Mouse (Mus musculus): Measurements from ENCODE around the gene Inpp4b. TPM values are rescaled to one million over a fixed set of nuclear protein-coding genes. Genes with fewer than 3 reads are reported as not detected.

Inpp4b gene
- polyA plus RNA-seq, 1 experiment from 2014 or later: 5.0 TPM

DNA sequence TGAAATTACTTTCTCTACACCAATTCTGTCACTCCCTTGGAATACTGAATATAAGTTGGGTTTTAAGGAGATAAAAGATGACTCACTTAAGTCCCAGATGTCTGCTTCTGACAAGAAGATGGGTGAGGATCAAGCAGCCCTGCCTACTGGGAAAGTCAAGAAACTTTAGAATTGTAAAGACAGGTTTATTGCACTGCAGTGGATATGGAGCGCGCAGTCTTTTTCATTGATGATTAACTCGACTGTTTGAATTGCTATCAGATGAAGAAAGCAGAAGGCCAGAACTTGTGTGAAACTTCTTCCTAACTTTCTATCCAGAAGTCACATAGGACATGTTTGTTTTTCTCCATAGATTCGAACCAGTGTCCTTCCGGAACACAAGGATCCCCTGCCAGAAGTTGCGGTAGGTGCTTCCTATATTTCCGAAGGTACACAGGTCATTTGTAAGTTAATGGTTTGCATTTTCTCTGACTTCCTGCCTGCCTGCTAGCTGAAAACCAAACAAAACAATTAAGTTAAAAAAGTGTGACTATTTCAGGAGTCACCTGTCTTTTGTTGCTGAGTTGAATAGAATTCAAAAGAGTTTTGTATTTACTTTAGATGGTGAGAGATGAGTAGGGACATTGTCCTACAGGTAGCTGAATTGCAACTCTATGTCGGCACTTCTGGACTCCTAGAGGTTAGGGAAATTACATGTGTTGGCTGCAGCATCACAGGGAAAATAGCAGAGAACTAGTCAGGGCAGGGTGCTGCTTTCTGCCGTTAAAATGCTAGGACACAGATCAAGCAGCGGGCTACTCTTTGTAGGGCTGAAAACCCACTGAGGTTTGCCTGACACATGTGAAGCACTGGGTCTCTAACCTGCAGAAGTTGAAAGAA lies 502.0 kb downstream of the Inpp4b start:
- Histone ChIP-seq H3K4me3 (no peak overlapping the region), H3K27ac (replicated peaks) (no peak overlapping the region), H3K36me3 (no peaks in the 10 kb centered on the region), H3K4me2 (replicated peaks) (no peak overlapping the region), H3K4me1 (no peaks in the 10 kb centered on the region), H3K9ac (replicated peaks) (no peak overlapping the region), H3K27me3 (no peaks in the 10 kb centered on the region), H3K9me3 (no peaks in the 10 kb centered on the region)
- ATAC-seq (ENCODE audit: low FRiP score, low read depth): no peak
- WGBS: 90% methylated on average over 10 of the region's 10 CpGs

DNA sequence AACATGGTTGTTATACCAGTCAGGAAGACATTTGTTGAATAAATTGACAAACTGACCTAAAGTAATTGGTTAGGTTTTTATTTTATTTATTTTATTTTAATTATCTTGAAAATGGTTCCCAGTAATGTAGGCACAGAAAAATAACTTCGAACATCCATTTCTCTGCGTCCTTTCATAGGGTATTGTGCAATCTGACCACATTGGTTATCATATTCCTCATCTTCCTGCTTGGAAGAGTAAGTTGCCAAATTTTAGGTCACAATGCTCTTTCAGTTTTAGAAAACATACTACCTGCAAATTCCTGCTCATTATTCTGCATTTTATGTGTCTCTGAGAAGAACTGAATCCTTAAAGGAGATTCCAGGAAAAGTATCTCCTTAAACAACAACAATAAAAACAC lies 505.6 kb downstream of the Inpp4b start:
- Histone ChIP-seq H3K9me3 (no peaks in the 10 kb centered on the region), H3K36me3 (no peaks in the 10 kb centered on the region), H3K4me2 (replicated peaks) (no peak overlapping the region), H3K4me1 (no peaks in the 10 kb centered on the region), H3K27me3 (no peaks in the 10 kb centered on the region), H3K9ac (replicated peaks) (no peak overlapping the region), H3K4me3 (no peak overlapping the region), H3K27ac (replicated peaks) (no peak overlapping the region)
- WGBS: 91% methylated on average over 2 of the region's 2 CpGs
- ATAC-seq (ENCODE audit: low FRiP score, low read depth): no peak

GRCm38 (mm10) chr8:81849976-81850375 lies 507.6 kb downstream of the Inpp4b start:
- Histone ChIP-seq H3K4me1 (no peaks in the 10 kb centered on the region), H3K4me2 (replicated peaks) (no peak overlapping the region), H3K27ac (replicated peaks) (no peak overlapping the region), H3K36me3 (no peaks in the 10 kb centered on the region), H3K27me3 (no peaks in the 10 kb centered on the region), H3K9ac (replicated peaks) (no peak overlapping the region), H3K9me3 (no peaks in the 10 kb centered on the region), H3K4me3 (no peak overlapping the region)
- ATAC-seq (ENCODE audit: low FRiP score, low read depth): no peak
- WGBS: 81% methylated on average over 1 of the region's 1 CpGs

DNA sequence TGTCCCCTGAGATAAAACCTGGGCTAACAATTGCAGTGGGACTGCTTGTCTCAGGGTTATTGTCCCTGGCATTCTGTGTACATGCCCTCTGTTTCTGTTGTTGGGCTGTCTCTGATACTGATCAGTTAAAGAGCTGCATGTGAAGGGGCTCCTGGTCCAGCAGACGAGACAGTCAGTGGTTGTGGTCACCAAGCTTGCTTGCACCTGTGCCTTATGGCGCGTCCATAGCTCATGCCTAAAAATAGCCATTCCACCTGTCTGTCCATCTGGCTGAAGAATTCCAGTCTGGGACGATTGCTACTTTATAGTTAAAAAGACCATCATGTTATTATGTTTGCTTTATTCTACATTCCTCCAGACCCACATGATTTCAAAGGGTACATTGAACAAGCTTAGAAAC lies 510.8 kb downstream of the Inpp4b start:
- Histone ChIP-seq H3K27me3 (no peaks in the 10 kb centered on the region), H3K27ac (replicated peaks) (no peak overlapping the region), H3K4me3 (no peak overlapping the region), H3K9ac (replicated peaks) (no peak overlapping the region), H3K4me1 (no peaks in the 10 kb centered on the region), H3K9me3 (no peaks in the 10 kb centered on the region), H3K4me2 (replicated peaks) (no peak overlapping the region), H3K36me3 (no peaks in the 10 kb centered on the region)
- 86% methylated on average over 4 of the region's 4 CpGs for WGBS
- no peak for ATAC-seq (ENCODE audit: low FRiP score, low read depth)

DNA sequence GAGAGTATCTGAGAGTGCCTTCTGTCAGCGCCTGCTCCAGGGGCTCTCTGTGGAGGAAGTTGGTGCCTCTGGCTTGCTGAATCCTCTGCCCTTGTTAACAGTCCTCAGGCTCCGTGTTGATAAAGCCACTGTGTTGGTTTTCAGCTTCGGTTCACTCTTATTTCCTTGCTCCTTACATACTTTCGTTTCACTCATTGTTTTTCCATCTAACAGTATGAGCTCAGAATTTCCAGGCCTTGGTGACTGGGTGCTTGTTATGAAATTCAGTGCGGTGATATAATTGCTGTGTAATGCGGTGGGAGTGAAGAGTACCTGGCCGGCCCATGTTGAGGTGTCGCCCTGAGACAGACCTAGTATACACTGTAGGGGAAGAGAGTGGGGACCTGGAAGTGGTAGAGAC lies 512.2 kb downstream of the Inpp4b start:
- Histone ChIP-seq H3K4me3 (no peak overlapping the region), H3K9me3 (no peaks in the 10 kb centered on the region), H3K27ac (replicated peaks) (no peak overlapping the region), H3K4me2 (replicated peaks) (no peak overlapping the region), H3K4me1 (no peaks in the 10 kb centered on the region), H3K9ac (replicated peaks) (no peak overlapping the region), H3K27me3 (no peaks in the 10 kb centered on the region), H3K36me3 (no peaks in the 10 kb centered on the region)
- WGBS: 88% methylated on average over 8 of the region's 8 CpGs
- no peak for ATAC-seq (ENCODE audit: low FRiP score, low read depth)

- Histone ChIP-seq H3K4me3 (no peak overlapping the region), H3K27me3 (no peaks in the 10 kb centered on the region), H3K9ac (replicated peaks) (no peak overlapping the region), H3K27ac (replicated peaks) (no peak overlapping the region), H3K36me3 (no peaks in the 10 kb centered on the region), H3K4me1 (no peaks in the 10 kb centered on the region), H3K4me2 (replicated peaks) (no peak overlapping the region), H3K9me3 (no peaks in the 10 kb centered on the region)
- WGBS: 85% methylated on average over 1 of the region's 1 CpGs
- no peak for ATAC-seq (ENCODE audit: low FRiP score, low read depth)
Observed at GRCm38 (mm10) chr8:81855009-81855408, 512.7 kb downstream of the Inpp4b start.

GRCm38 (mm10) chr8:81856120-81856519 lies 513.8 kb downstream of the Inpp4b start:
- Histone ChIP-seq H3K4me1 (no peaks in the 10 kb centered on the region), H3K9me3 (no peaks in the 10 kb centered on the region), H3K27me3 (no peaks in the 10 kb centered on the region), H3K36me3 (no peaks in the 10 kb centered on the region), H3K9ac (replicated peaks) (no peak overlapping the region), H3K4me3 (no peak overlapping the region), H3K4me2 (replicated peaks) (no peak overlapping the region), H3K27ac (replicated peaks) (no peak overlapping the region)
- ATAC-seq (ENCODE audit: low FRiP score, low read depth): no peak
- WGBS: 85% methylated on average over 4 of the region's 4 CpGs

- no peak overlapping the region for H3K9ac ChIP-seq (replicated peaks)
- 77% methylated on average over 6 of the region's 6 CpGs for WGBS
- ATAC-seq (ENCODE audit: low FRiP score, low read depth): no peak
- H3K4me2 ChIP-seq (replicated peaks): no peak overlapping the region
- no peak overlapping the region for H3K4me3 ChIP-seq
- H3K27me3 ChIP-seq: no peaks in the 10 kb centered on the region
- no peaks in the 10 kb centered on the region for H3K4me1 ChIP-seq
- no peaks in the 10 kb centered on the region for H3K9me3 ChIP-seq
- no peak overlapping the region for H3K27ac ChIP-seq (replicated peaks)
- no peaks in the 10 kb centered on the region for H3K36me3 ChIP-seq
Observed at GRCm38 (mm10) chr8:81856608-81857007, 514.3 kb downstream of the Inpp4b start.

GRCm38 (mm10) chr8:81858393-81858792 lies 516.0 kb downstream of the Inpp4b start:
- H3K4me1 ChIP-seq: no peaks in the 10 kb centered on the region
- 91% methylated on average over 4 of the region's 4 CpGs for WGBS
- H3K27ac ChIP-seq (replicated peaks): no peak overlapping the region
- no peaks in the 10 kb centered on the region for H3K27me3 ChIP-seq
- H3K36me3 ChIP-seq: no peaks in the 10 kb centered on the region
- H3K9me3 ChIP-seq: no peaks in the 10 kb centered on the region
- ATAC-seq (ENCODE audit: low FRiP score, low read depth): no peak
- H3K9ac ChIP-seq (replicated peaks): no peak overlapping the region
- H3K4me3 ChIP-seq: no peak overlapping the region
- no peak overlapping the region for H3K4me2 ChIP-seq (replicated peaks)

GRCm38 (mm10) chr8:81859805-81860204 lies 517.4 kb downstream of the Inpp4b start:
- 35% methylated on average over 1 of the region's 1 CpGs for WGBS
- Histone ChIP-seq H3K4me1 (no peaks in the 10 kb centered on the region), H3K36me3 (no peaks in the 10 kb centered on the region), H3K4me3 (no peak overlapping the region), H3K27ac (replicated peaks) (no peak overlapping the region), H3K9ac (replicated peaks) (no peak overlapping the region), H3K27me3 (no peaks in the 10 kb centered on the region), H3K4me2 (replicated peaks) (no peak overlapping the region), H3K9me3 (no peaks in the 10 kb centered on the region)
- ATAC-seq (ENCODE audit: low FRiP score, low read depth): no peak

DNA sequence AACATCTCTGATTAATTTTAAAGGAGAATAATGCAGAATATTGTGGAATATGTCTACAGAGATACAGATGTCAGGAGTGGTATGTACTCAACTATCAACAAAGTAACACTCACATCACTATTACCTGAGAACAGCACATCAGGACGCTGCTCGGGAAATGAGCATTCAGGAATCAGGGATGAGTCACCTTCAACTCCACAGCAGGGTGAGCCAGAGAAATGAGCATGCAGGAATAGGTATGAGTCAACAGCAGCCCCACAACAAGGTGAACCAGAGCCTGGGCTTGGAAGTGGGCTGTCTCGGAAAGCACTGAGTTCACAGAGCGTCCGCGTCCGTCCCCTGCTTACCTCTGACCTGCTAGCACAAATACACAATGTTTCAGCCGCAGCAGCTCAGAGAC lies 519.0 kb downstream of the Inpp4b start:
- H3K4me1 ChIP-seq: no peaks in the 10 kb centered on the region
- H3K9ac ChIP-seq (replicated peaks): no peak overlapping the region
- no peak overlapping the region for H3K27ac ChIP-seq (replicated peaks)
- ATAC-seq (ENCODE audit: low FRiP score, low read depth): no peak
- WGBS: 90% methylated on average over 8 of the region's 8 CpGs
- H3K4me2 ChIP-seq (replicated peaks): no peak overlapping the region
- no peaks in the 10 kb centered on the region for H3K9me3 ChIP-seq
- no peaks in the 10 kb centered on the region for H3K36me3 ChIP-seq
- H3K27me3 ChIP-seq: no peaks in the 10 kb centered on the region
- H3K4me3 ChIP-seq: no peak overlapping the region

GRCm38 (mm10) chr8:81862738-81863137 lies 520.4 kb downstream of the Inpp4b start:
- no peak overlapping the region for H3K27ac ChIP-seq (replicated peaks)
- H3K27me3 ChIP-seq: no peaks in the 10 kb centered on the region
- no peak overlapping the region for H3K4me3 ChIP-seq
- H3K9me3 ChIP-seq: no peaks in the 10 kb centered on the region
- H3K9ac ChIP-seq (replicated peaks): no peak overlapping the region
- no peak for ATAC-seq (ENCODE audit: low FRiP score, low read depth)
- H3K4me2 ChIP-seq (replicated peaks): no peak overlapping the region
- no peaks in the 10 kb centered on the region for H3K36me3 ChIP-seq
- H3K4me1 ChIP-seq: no peaks in the 10 kb centered on the region

- H3K9me3 ChIP-seq: no peaks in the 10 kb centered on the region
- 82% methylated on average over 2 of the region's 2 CpGs for WGBS
- no peak for ATAC-seq (ENCODE audit: low FRiP score, low read depth)
- no peak overlapping the region for H3K4me3 ChIP-seq
- no peaks in the 10 kb centered on the region for H3K36me3 ChIP-seq
- H3K27me3 ChIP-seq: no peaks in the 10 kb centered on the region
- no peak overlapping the region for H3K27ac ChIP-seq (replicated peaks)
- no peaks in the 10 kb centered on the region for H3K4me1 ChIP-seq
- H3K4me2 ChIP-seq (replicated peaks): no peak overlapping the region
- no peak overlapping the region for H3K9ac ChIP-seq (replicated peaks)
Observed at GRCm38 (mm10) chr8:81864318-81864717, 522.0 kb downstream of the Inpp4b start.
